ENCODE assay signal across 8 mouse cellular contexts in genomic region chr17:53567346-53568101, GRCm38 (mm10). TPM values are rescaled to one million over a fixed set of nuclear protein-coding genes. Genes with fewer than 3 reads are reported as not detected.
A peak's percentile ranks its signal among the peaks of the same experiment; 100 is the strongest.
DNase-seq lines count a peak whose midpoint lies in the region; ATAC-seq lines count a peak whose summit lies in the region.

No protein-coding gene starts in this region.

- H3K4me3 ChIP-seq in forebrain, embryonic 13.5 days: peak overlapping the region; percentile 81
- peak overlapping the region; percentile 67 for H3K4me3 ChIP-seq in hindbrain, embryonic 11.5 days (ENCODE audit: low read depth, low read length)

- H3K4me1 ChIP-seq in forebrain, embryonic 13.5 days: peaks cover 32% of the 10 kb centered on the region
- H3K4me1 ChIP-seq in hindbrain, embryonic 11.5 days (replicated peaks; ENCODE audit: control insufficient read depth, insufficient read depth, low read length): peaks cover 3% of the 10 kb centered on the region

- peak overlapping the region; percentile 95 for H3K9ac ChIP-seq in forebrain, embryonic 13.5 days
- peak overlapping the region; percentile 92 for H3K9ac ChIP-seq in hindbrain, embryonic 11.5 days (ENCODE audit: low read depth, low read length)

- no peaks in the 10 kb centered on the region for H3K9me3 ChIP-seq in forebrain, embryonic 13.5 days (replicated peaks)
- no peaks in the 10 kb centered on the region for H3K9me3 ChIP-seq in hindbrain, embryonic 11.5 days (ENCODE audit: control insufficient read depth, low read length)

- no peaks in the 10 kb centered on the region for H3K27me3 ChIP-seq in forebrain, embryonic 13.5 days
- no peaks in the 10 kb centered on the region for H3K27me3 ChIP-seq in hindbrain, embryonic 11.5 days (ENCODE audit: control insufficient read depth, insufficient read depth, low read length)

- H3K27ac ChIP-seq in forebrain, embryonic 13.5 days: peak overlapping the region; percentile 98
- H3K27ac ChIP-seq in hindbrain, embryonic 11.5 days (ENCODE audit: low read depth, low read length): peak overlapping the region; percentile 97

- ATAC-seq in cerebellum, adult (ENCODE audit: insufficient number of reproducible peaks, low FRiP score, low TSS enrichment): peak; percentile 24; the same call in 1 of the 2 replicates
- ATAC-seq in forebrain, embryonic 13.5 days: peak; percentile 71
- ATAC-seq in hindbrain, embryonic 11.5 days (ENCODE audit: low FRiP score): peak; percentile 74
- peak; percentile 0; the same call in 1 of the 2 replicates for ATAC-seq in megakaryocyte progenitor cell, adult 5-6 weeks (replicated peaks; ENCODE audit: poor library complexity)

- intact Hi-C loops in left cerebral cortex, postnatal 14 days (cut with DNase I): loop anchor here (5.0 kb wide), 2 partner anchors 90 kb away; partner anchors contain the start of gene Rab5a

- H3K36me3 ChIP-seq in forebrain, embryonic 13.5 days (ENCODE audit: poor library complexity, severe bottlenecking): no peaks in the 10 kb centered on the region
- no peaks in the 10 kb centered on the region for H3K36me3 ChIP-seq in hindbrain, embryonic 11.5 days (ENCODE audit: control insufficient read depth, insufficient read depth, low read length)

- H3K4me2 ChIP-seq in forebrain, embryonic 13.5 days: peak overlapping the region; percentile 89
- peak overlapping the region; percentile 81 for H3K4me2 ChIP-seq in hindbrain, embryonic 11.5 days (replicated peaks; ENCODE audit: low read depth, low read length)

- under 1% methylated on average over 62 of the region's 67 CpGs for WGBS in forebrain, embryonic 13.5 days
- under 1% methylated on average over 52 of the region's 67 CpGs for WGBS in hindbrain, embryonic 11.5 days

- peak; percentile 70 for DNase-seq in MN1 (ENCODE audit: low spot score)
- peak; percentile 73 for DNase-seq in hindbrain, embryonic 11.5 days (ENCODE audit: low spot score)
- DNase-seq in left cerebral cortex, postnatal 14 days (ENCODE audit: low spot score in 2 of 2): peak; percentile 10 to 19
- DNase-seq in right cerebral cortex, postnatal 4 days: peak; percentile 47
- DNase-seq in urinary bladder, postnatal 36 days (ENCODE audit: low spot score in 2 of 2): peak; percentile 46 to 68

RNA-seq across cellular contexts. Expression of gene Kat2b, which starts 0.9 kb away (rescaled TPM):
- polyA plus RNA-seq in forebrain, embryonic 13.5 days (2015; fragmentation: Nextera tagmentation; extraction: Ambion mirVana): 7.0 and 7.5 TPM in 2 replicates
- polyA plus RNA-seq in hindbrain, embryonic 11.5 days (2014; fragmentation: Nextera tagmentation; extraction: Ambion mirVana): 4.4 and 9.6 TPM in 2 replicates
- total RNA-seq in left cerebral cortex, postnatal 14 days (2021): 10 to 100 TPM; 10.9 to 12.5 TPM
- 19.8 and 20.1 TPM in 2 replicates for total RNA-seq in megakaryocyte progenitor cell, adult 5-6 weeks (2015)
- total RNA-seq in megakaryocyte progenitor cell, adult 5-6 weeks (2017): 23.6 and 37.0 TPM in 2 replicates

RNA-seq across cellular contexts. Expression of gene Pp2d1, which starts 28.3 kb away (rescaled TPM):
- polyA plus RNA-seq in forebrain, embryonic 13.5 days (2015; fragmentation: Nextera tagmentation; extraction: Ambion mirVana): 0.39 and 0.47 TPM in 2 replicates
- 0.56 and 0.77 TPM in 2 replicates for polyA plus RNA-seq in hindbrain, embryonic 11.5 days (2014; fragmentation: Nextera tagmentation; extraction: Ambion mirVana)
- total RNA-seq in left cerebral cortex, postnatal 14 days (2021): not detected
- not detected in 2 replicates for total RNA-seq in megakaryocyte progenitor cell, adult 5-6 weeks (2015)
- 0.04 TPM in 1 of 2 replicates, not detected in the other for total RNA-seq in megakaryocyte progenitor cell, adult 5-6 weeks (2017)

Comparison
In these comparisons a context has a peak if more than half of its experiments do, and no peak if none do; other contexts are left out.
1. Peak in every context shown above with its lines: DNase-seq, ATAC-seq, H3K4me3 ChIP-seq and H3K27ac ChIP-seq.
2. DNase-seq: peak in every context shown above with its lines; median percentile 73 in hindbrain, embryonic 11.5 days; 70 in MN1; 57 in urinary bladder, postnatal 36 days; 47 in right cerebral cortex, postnatal 4 days; 14 in left cerebral cortex, postnatal 14 days.
3. ATAC-seq: peak in every context shown above with its lines; median percentile 74 in hindbrain, embryonic 11.5 days; 71 in forebrain, embryonic 13.5 days; 24 in cerebellum, adult; 0 in megakaryocyte progenitor cell, adult 5-6 weeks.